Mouse (Mus musculus) liver, adult 2 months (tissue): ENCODE measurements around the gene Ppp1r1b.

Experiments
- CTCF ChIP-seq: fragments of 200-500 bp; IDR thresholded peaks from 2 replicates; pipeline ENCODE4 v1.5.1; 2011; ENCODE audit warnings: low read depth, low read length, control low read depth
- POLR2A ChIP-seq: fragments of 200-500 bp; IDR thresholded peaks from 2 replicates; pipeline ENCODE4 v1.6.1; 2011; ENCODE audit warnings: low read length, control low read depth; ENCODE audit not compliant: insufficient read depth; ENCODE audit errors: extremely low read depth

- TF ChIP-seq POLR2A (no peak), CTCF (no peak)
Observed at GRCm38 (mm10) chr11:98370588-98370987, 22.4 kb downstream of the Ppp1r1b start.
